ENCODE assay signal across 28 mouse cellular contexts in genomic region chr12:63484087-63484486, GRCm38 (mm10).
"Had no signal": no experiment of that assay in that cellular context is flagged by ENCODE, and none has a peak within 500 bp of the region (broad histone marks: within the 10 kb centered on the region; RNA-seq: fewer than 3 reads in every experiment).

No protein-coding gene starts in this region.

- DNase-seq: gastrocnemius, adult 2 months; gastrocnemius, postnatal 10 days; gastrocnemius, postnatal 25 days; heart, adult 11 months; heart, adult 2 months; heart, postnatal 14 days; heart, postnatal 36 days; kidney, adult 11 months; kidney, adult 2 months; kidney, adult 9 months; kidney, postnatal 14 days; kidney, postnatal 36 days; layer of hippocampus, adult 9-11 months; layer of hippocampus, postnatal 36 days; liver; liver, embryonic 13.5 days had no signal

- H3K27ac ChIP-seq: gastrocnemius, adult 2 months; heart, adult 2 months; heart, embryonic 13.5 days; heart, embryonic 15.5 days; hindbrain, embryonic 13.5 days; hindbrain, embryonic 15.5 days; hindbrain, postnatal 0 days; kidney, embryonic 15.5 days; kidney, postnatal 0 days; limb, embryonic 10.5 days; limb, embryonic 12.5 days; liver, embryonic 13.5 days had no signal

- H3K4me1 ChIP-seq: hindbrain, embryonic 13.5 days; hindbrain, embryonic 15.5 days; kidney, embryonic 15.5 days; limb, embryonic 10.5 days; limb, embryonic 12.5 days; liver, embryonic 13.5 days had no signal

- H3K9me3 ChIP-seq: heart, embryonic 13.5 days; heart, embryonic 15.5 days; hindbrain, embryonic 13.5 days; hindbrain, embryonic 15.5 days; kidney, embryonic 15.5 days; limb, embryonic 10.5 days; limb, embryonic 12.5 days; liver, embryonic 13.5 days had no signal

- H3K4me2 ChIP-seq: heart, embryonic 11.5 days; heart, embryonic 13.5 days; heart, embryonic 15.5 days; hindbrain, embryonic 13.5 days; hindbrain, embryonic 15.5 days; kidney, embryonic 15.5 days; limb, embryonic 12.5 days; liver, embryonic 11.5 days; liver, embryonic 13.5 days had no signal

- H3K27me3 ChIP-seq: heart, embryonic 13.5 days; heart, embryonic 15.5 days; hindbrain, embryonic 13.5 days; hindbrain, embryonic 15.5 days; kidney, embryonic 15.5 days; limb, embryonic 12.5 days; liver, embryonic 13.5 days had no signal

- H3K9ac ChIP-seq: heart, embryonic 13.5 days; heart, embryonic 15.5 days; hindbrain, embryonic 13.5 days; hindbrain, embryonic 15.5 days; kidney, embryonic 15.5 days; limb, embryonic 12.5 days; liver, embryonic 13.5 days had no signal

- H3K36me3 ChIP-seq: heart, embryonic 13.5 days; heart, embryonic 15.5 days; hindbrain, embryonic 13.5 days; hindbrain, embryonic 15.5 days; kidney, embryonic 15.5 days; limb, embryonic 10.5 days; limb, embryonic 12.5 days; liver, embryonic 13.5 days had no signal

- H3K4me3 ChIP-seq: gastrocnemius, adult 2 months; heart, adult 2 months; heart, embryonic 13.5 days; heart, embryonic 15.5 days; hindbrain, embryonic 13.5 days; hindbrain, embryonic 15.5 days; kidney, embryonic 15.5 days; limb, embryonic 10.5 days; limb, embryonic 12.5 days; liver, embryonic 13.5 days had no signal

- ATAC-seq: hindbrain, postnatal 0 days; intestine, embryonic 16.5 days had no signal
